Mouse (Mus musculus) granulocyte monocyte progenitor cell, adult 5-6 weeks (primary cell): Measurements from ENCODE around the gene Atp8b3. TPM values are rescaled to one million over a fixed set of nuclear protein-coding genes. Genes with fewer than 3 reads are reported as not detected.

Experiments used
- ATAC-seq: replicated peaks from 2 replicates; pipeline ENCODE4 v1.8.0; 2016; ENCODE audit warnings: mild to moderate bottlenecking, moderate TSS enrichment, inconsistent platforms; ENCODE audit not compliant: poor library complexity, severe bottlenecking
- total RNA-seq, 2 experiments: library from RNA; stranded (forward) in 1 of 2; stranded (reverse) in 1 of 2; fragments of 200-712, 200-1000 nt in 1 of 2; fragments of >200 nt in 1 of 2; fragmentation: Nextera tagmentation in 1 of 2; gene quantifications; 2 replicates each; pipeline ENCODE4 v1.2.3; 2014 to 2017

Atp8b3 gene
- total RNA-seq, 2 experiments from 2014 or later = not detected

DNA sequence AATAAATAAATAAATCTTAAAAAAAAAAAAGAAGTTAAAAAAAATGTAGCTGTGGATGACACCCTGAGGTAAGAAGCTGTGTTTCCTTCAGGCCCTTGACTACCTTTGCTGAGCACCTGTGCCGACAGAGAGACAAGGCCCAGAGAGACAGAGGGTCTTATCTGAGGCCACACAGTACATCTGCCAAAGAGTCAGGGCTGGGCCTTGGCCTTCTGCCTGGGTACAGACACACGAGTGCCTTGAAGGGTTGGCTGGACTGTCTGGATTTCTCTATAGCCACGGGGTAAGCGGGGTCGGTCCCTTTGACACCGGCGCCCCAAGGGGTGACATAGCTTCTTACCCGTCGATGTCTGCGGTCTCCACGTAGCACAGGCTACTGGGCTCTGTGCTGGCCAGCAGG is 6.1 kb downstream of the Atp8b3 start:
- no peak for ATAC-seq

DNA sequence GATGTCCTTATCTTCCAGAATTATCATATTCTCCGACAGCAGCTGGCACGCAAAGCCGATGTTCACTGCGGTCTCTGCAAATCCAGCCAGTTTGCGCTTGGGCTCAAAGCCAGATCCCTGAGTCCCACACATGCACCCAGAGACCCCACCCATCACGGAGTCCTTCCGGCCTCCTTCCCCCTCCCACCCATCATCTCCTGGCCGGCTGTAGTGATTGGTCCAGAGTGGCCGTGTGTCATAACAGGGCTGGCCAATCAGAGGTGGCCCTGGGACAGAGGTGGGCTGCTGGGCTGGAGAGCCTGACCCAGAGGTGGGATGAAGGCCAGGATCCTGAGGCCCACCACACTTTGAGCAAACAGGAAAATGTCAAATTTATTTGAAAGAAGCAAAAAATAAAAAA is 12.8 kb downstream of the Atp8b3 start:
- ATAC-seq = no peak

DNA sequence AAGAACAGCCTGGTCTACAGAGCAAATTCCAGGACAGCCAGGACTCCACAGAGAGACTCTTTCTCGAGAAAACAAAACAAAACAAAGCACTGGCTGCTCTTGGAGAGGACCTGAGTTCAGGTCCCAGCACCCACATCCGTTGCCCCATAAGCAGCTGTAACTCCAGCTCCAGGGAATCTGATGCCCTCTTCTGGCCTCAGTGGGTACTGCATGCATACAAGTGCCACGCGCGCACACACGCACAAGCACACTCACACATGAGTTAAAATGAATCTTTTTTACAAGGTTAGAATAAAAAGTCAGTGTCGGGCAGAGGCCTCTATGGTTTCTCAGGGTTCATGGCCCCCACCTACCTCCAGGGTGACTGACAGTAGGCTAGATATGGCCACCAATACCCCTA is 15.6 kb downstream of the Atp8b3 start:
- ATAC-seq = no peak

DNA sequence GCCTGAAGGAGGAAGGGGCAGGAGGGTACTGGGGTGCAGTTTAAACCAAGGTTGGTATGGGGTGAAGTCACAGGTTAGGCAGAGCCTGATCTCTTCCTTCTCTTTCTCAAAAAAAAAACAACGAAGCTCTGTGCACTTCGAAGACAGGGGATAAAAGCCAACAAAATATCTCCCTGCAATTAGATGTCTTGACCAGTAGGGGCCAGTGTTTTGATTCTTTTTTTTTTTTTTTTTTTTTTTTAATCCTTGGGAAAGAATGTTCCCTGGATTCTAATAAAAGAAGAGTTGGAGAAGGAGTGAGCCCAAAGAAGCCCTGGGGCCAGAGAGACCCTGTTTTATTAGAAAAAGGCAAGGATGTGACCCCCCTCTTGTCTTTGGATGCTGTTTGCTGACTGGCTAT is 19.6 kb downstream of the Atp8b3 start:
- ATAC-seq = no peak

DNA sequence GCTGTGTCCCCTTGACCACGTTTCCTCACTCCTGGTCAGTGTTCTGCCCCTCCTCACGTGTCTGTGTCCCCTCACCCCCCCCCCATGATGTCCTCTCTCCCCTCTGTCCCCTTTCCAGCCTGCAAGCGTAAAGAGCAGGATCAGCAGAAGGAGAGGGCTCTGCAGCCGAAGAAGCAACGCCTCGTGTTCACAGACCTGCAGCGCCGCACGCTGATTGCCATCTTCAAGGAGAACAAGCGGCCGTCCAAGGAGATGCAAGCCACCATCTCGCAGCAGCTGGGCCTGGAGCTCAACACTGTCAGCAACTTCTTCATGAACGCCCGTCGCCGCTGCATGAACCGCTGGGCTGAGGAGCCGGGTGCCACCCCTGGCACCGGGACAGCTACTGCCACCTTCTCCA is 25.2 kb downstream of the Atp8b3 start:
- ATAC-seq = no peak

DNA sequence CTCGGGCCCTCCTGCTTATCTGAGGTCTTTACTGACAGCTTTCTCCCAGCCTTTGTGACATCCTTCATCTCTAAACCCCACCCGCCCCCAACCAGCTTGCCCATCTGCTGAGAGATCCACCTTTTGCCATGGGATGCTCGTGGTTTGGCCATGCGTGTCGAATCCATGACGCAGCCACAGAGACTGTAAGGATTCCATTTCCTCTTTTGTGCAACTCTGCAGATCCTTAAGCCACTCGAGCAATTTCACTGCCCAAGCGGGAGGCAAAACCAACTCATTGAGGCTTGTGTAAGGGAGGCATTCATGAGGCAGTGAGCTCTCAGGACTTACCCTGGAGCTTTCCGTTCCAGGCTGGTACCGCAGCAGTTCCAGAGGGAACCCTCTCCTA is 28.7 kb downstream of the Atp8b3 start:
- peak; percentile 56 for ATAC-seq

DNA sequence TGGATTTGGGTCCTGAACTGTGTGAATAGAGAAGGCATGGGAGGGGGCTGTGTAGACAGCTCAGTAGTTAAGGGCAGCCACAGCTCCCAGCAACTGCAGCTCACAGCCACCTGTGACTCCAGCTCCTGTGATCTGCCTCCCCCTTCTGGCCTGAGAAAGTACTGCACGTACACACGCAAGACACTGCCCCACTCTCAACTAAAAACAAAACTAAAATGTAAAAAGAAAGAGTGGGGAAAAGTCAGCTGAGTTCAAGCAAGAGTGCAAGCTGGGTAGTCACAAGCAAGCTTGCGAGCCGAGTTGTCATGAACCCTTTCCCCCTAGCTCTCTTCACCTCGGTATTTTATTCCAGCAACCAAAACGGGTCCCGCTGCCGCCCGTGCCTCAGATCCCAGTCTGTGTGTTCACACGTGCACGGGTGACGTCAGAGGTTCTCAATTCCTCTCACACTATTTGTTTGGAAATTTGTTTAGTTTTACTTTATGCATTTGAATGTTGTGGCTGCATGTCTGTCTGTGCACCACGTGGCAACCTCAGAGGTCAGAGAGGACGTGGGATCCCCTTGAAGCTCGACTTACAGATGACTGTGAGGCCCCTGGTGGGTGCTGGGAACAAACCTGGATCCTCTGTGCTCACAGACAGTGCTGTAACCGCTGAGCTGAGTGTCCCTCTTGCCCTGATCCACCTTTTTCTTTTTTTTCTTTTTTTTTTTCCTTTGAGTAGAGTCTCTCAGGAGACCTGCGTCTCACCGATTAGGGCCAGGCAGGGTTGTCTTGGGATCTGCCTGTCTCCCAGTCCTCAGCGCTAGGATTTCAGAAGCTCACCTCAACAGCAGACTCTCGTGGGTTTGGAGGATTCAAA is 29.3 kb downstream of the Atp8b3 start:
- ATAC-seq = peak; percentile 81

DNA sequence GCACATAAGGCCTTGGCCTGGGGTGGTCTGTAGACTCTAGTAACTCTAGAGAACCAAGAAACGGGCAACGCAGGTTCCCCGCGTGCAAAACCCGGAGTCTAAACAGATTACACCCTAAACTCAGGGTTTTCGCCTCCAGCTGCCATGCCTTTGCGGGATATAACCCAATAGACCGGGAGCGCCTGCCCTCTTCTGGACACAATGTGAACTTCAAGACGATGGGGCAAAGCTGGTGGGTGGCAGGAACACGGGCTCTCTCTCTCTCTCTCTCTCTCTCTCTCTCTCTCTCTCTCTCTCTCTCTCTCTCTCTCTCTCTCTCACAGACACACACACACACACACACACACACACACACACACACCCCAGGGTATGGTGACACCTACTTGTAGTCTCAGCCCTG is 32.7 kb downstream of the Atp8b3 start:
- peak; percentile 53 for ATAC-seq

DNA sequence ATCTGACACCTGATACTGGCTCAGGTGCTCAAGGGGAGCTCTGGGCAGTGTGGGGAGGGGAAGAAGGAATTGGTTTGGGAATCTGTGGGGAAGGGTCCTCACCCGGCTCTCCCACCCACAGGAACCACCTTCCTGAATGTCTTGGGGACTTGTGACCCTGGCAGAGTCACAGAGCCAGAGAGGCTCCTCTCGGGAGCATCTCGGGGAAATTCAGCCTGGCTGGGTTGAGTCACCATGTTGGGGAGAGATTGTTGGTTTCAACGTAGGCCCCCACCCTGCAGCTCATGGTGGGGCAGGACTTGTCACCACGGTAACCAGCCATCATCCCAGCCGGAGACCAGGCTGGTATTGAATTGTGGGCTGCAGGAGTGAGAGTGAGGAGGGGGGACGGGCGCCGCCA is 34.2 kb downstream of the Atp8b3 start:
- ATAC-seq = no peak

DNA sequence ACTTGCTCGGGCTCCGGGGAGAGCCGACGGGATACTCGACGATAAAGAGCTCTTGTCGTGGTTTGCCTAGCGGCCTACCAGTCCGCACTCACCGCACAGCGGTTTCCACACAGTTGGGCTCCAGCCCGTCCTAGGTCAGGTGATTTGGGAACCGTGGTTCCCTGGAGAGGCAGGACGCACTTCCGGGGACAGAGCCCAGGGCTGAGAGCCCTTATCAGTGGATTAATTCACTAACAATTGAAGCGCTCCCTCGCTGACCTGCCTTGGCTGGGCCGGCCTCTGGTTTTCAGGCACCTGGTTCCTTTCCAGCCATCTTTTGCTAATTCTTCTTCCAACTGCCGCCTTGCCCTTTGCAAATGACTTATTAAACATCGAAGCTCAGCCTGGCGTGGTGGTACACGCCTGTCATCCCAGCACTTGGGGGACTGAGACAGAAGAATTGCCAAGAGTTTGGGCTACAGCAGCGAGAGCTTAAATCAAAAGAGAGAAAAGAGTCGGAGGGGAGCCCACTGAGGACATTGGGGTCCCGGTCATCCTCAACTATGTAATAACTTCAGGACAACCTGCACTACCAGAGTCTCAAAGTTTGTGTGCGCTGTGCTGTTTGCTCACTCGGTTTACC is 35.2 kb downstream of the Atp8b3 start:
- no peak for ATAC-seq

DNA sequence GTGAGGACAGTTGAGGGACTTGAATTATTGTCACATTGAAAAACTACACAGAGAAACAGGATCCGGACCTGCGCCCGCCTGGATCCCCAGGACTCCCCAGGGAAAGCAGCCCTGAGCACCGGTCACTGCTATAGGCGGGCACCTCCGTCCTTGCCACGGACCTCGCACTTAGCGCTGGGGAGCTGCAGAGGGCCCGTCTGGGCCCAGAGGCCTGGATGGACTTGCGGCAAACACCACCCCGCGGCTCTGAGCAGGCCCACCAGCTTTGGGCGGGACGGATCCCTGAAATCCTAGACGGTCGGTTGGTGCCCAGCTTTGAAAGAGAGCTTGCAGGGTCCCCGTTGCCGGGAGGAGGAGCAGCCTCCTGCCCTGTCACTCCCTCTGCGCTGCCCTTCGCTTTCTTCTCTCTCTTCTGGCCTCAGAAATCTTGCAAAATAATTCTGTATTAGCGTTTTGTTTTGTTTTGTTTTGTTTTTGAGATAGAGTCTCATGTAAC is 36.1 kb downstream of the Atp8b3 start:
- no peak for ATAC-seq

DNA sequence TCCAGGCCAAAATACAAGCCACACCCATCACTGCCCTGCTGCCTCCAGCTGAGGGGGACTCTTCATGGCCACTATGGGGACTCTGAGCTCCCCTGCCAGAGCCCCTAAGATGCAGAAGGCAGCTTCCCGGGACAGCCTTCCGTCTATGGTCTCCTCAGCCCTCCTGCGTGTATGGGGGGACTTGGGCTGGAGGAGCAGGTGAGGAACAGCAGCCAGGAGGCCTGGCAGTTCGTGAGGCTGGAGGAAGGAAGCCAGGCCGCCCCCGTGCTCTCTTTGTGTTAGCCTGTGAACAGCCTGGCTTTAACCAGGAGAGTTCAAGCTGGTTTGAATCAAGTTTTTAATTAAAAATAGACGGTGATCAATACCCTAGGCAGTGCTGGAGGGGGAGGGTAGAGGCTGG is 36.6 kb downstream of the Atp8b3 start:
- no peak for ATAC-seq

DNA sequence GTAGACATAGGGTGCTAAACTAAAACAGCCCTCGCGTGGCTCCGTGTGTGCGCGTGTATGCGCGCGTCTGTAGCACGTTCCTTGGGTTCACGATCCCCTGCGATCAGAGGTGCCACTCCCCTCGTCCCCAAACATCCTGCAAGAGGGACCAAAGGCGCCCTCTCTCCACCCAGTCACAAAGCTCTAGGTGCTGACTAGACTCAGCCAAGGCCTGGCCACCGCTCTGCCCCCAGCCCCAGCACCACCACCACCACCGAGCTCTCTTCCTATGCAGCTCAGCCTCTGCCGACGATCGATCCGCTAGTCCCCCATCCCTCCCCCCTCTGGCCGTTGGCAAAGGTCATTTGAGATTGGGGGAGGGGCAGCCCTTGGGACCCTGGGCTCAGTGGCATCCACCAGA is 42.5 kb downstream of the Atp8b3 start:
- ATAC-seq = no peak

DNA sequence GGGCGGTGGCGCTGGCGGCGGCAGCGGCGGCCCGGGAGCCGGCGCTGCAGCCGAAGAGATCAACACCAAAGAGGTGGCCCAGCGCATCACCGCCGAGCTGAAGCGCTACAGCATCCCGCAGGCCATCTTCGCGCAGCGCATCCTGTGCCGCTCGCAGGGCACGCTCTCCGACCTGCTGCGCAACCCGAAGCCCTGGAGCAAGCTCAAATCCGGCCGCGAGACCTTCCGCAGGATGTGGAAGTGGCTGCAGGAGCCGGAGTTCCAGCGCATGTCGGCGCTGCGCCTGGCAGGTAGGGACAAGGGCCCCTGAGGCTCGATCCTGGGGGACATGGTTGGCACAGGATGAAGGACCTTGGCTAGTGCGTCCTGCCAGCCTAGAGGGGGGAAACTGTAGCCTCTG is 43.0 kb downstream of the Atp8b3 start:
- ATAC-seq = peak; percentile 33

DNA sequence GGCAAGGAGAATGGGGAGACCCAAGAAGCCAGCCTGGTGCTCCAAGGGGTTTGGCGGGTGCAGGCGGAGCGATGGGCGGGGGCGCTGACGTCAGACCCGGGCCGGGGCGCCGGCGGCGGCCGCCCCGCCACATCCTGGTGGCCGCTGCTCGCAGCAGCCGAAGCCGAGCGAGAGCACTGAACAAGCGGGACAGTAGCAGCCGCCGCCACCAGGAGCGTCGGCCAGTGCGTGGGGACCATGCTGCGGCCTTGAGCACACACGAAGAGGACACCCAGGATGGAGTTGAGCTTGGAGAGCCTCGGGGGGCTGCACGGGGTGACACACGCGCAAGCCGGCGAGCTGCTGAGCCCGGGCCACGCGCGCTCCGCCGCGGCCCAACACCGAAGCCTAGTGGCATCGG is 44.2 kb downstream of the Atp8b3 start, which contains the start of gene Onecut3:
Gene Onecut3 (plus strand): TSS at position 104 of the 400 bp plus-strand sequence.
- ATAC-seq = peak; percentile 38

DNA sequence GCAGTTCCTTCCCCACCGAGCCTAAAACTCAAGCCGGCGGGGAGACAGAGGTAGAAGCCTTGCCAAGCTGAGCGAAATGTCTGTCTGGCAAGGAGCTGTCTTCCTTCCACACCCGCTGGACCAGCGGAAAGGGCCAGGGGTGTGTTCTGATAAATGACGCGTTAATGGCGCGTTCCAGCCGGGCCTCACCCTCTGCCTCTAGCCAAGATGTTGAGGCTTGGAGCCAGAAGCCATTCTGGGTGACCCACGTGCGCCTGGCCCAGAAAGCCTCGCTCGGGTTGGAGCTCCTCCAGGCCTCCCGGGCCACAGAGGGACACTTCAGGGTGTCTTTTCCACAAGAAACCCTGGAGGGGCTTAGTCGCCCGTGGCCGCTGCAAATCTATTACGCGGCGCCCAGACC is 48.9 kb downstream of the Atp8b3 start:
- ATAC-seq = no peak

DNA sequence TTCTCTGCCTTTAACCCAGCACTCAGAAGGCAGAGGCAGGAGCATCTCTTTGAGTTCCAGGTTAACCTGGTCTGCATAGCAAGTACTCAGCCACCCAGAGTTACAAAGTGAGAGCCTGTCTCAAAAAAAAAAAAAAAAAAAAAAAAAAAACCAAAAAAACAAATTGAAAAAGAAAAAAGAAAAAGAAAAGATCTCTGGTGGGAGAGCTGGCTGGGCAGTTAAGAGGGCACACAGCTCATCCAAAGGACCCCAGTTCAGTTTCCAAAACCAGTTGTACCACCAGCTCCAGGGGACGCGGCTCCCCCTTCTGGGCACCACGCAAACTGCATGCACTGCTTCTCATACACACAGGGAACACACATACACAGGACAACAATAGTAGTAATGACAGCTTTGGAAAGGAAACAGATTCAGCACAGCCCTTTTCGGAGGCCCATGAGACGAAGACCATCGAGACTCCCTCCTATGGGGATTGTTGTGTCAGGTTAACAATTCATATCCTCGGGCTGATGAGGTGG is 52.0 kb downstream of the Atp8b3 start:
- ATAC-seq = no peak

DNA sequence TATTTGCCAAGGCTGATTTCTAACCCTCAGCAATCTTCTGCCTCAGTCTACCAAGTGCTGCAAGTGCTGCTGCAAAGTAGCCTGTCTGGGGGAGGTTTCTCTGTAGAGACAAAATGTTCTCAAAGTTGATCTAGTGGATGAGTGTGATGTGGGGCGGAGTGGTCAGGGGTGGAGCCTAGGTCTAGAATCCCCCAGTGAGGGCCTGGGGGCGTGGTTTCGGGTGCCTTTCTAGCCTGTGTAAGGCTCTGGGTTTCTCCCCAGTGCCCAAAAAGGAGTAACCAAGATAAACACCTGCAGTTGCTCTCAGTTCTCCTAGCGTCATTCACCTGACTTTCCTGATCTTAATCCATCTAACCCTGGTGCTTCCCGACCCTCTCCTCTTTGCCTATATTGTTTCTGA is 57.9 kb downstream of the Atp8b3 start:
- no peak for ATAC-seq

DNA sequence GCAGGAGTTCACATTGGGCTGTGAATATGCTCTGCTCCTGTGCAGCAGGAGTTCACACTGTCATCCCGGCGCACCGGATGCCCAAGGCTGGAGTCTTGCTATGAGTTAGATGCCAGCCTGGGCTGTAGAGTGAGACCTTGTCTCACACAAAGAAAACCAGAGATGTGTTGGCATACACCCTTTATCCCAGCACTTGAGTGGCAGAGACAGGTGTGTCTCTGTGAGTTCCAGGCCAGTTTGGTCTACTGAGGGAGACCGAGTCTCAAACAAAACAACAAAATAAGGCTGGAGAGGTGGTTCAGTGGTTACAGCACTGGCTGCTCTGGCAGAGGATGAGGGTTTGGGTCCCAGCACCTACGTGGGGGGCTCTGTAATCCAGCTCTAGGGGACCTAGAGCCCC is 60.4 kb downstream of the Atp8b3 start:
- no peak for ATAC-seq

DNA sequence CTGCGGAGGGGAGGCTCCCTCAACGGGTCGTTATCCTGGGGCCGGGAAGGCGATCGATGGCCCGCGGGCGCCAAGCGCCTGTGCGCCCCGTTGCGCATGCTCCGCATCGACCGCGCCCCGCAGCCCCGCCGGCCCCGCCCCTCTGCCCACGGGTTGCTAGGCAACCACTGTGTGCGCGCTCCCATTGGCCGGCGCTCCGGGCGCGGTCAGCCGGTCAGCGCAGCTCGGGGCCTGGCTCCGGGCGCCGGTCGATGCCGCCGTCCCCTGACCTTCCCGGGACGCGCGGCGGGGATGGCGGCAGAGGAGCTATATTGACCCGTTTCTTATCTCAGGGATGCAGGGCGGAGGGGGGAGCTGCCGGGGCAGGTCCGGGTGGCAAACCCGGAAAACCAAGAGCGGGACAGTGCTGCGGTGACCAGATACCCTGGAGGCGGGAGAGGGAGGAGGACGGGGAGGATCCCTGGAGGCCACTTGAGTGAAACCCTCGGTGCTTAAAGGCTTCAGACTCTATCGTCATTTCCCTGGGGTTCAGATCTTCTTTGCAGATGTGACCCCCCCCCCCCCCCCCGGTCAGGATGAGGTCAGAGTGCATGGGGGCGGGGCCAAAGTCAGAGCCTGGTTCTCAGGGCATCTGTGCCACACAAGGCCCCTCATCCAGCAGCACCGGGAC is 63.5 kb downstream of the Atp8b3 start:
- peak; percentile 91 for ATAC-seq
